Mouse (Mus musculus) layer of hippocampus, adult 9-11 months (tissue): ENCODE measurements around the gene Ryr1.

Source experiments
- DNase-seq: peaks from one replicate; pipeline ENCODE4 v3.0.0; 2022

Gene Ryr1

GRCm38 (mm10) chr7:29124970-29125369 is at the start of gene Ryr1:
Ryr1 (minus strand) TSS chr7:29125179.
- no peak for DNase-seq

- no peak for DNase-seq
These were observed 47.5 kb upstream of the Ryr1 start for GRCm38 (mm10) chr7:29172390-29173016.

GRCm38 (mm10) chr7:29171562-29172097 is 46.7 kb upstream of the Ryr1 start:
- DNase-seq: no peak

DNA sequence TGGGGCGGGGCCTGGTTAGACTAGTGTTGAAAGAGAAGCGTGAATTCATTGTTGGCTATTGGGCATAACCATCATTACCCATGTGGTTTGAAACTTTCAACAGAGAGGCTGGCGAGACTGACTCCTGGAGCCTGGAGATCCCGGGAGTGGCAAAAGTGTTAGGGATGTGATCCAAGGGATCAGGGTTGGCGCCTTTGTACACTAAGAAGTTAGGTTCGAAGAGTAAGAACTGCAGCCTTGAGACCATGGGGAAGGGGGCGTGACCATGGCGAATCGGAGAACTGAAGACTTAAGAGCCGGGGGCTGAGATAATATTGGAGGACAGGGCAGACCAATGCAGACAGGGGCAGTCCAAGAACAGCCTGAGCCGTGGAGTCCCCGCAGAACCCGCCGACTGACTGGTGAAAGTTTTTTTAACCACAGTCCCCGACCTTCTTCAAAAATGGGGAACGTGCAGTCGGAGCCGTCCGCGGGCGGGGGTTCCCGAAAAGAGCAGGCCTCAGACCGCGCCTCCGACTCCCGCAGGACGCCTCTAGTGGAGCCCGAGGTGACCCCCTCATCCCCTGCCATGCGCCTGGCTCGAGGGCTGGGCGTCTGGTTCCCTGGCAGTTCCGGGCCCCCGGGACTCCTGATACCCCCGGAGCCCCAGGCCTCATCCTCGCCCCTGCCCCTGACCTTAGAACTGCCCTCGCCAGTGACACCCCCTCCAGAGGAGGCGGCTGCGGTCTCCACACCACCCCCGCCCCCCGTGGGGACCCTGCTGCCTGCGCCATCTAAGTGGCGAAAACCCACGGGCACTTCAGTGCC is 46.0 kb upstream of the Ryr1 start:
- DNase-seq: no peak

DNA sequence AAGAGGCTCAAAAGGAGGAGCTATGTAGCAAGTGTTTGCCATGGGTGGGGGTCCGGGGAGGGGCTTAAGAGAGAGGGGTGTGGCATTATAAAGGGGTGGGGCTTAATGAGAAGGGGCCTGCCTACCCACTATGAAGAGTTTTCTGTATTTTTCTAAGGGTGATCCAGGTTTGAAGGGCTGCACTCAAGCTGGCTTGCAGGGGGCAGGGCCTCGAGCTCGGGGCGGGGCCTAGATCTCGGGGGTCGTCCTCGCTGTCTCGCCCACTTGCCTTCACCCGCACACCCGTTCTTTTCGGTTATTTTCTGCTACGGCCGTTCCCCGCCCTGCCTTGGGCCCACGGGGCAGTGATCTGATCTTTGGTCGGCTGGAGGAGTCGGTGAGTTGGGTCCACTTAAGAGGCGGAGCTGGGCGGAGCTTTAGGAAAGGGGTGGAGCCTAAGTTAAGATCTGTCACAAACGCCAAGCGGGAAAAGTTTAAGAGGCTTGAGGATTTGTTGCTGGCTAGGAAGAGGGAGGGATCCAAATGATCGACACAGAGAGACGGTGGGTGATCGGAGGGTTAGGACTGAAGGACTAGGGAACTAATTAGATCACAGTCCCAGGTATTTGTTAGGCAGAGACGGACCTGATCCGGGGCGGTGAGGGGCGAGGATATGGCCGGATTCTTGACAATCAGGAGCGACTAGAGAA is 45.2 kb upstream of the Ryr1 start, which contains the start of the genes Ggn and Spred3:
Gene Ggn (plus strand): TSS at position 145 of the 689 bp plus-strand sequence.
Gene Spred3 (minus strand): TSS at position 346 of the 689 bp plus-strand sequence.
- DNase-seq: no peak

GRCm38 (mm10) chr7:29169231-29170065 is 44.5 kb upstream of the Ryr1 start:
- peak; percentile 78 for DNase-seq

DNA sequence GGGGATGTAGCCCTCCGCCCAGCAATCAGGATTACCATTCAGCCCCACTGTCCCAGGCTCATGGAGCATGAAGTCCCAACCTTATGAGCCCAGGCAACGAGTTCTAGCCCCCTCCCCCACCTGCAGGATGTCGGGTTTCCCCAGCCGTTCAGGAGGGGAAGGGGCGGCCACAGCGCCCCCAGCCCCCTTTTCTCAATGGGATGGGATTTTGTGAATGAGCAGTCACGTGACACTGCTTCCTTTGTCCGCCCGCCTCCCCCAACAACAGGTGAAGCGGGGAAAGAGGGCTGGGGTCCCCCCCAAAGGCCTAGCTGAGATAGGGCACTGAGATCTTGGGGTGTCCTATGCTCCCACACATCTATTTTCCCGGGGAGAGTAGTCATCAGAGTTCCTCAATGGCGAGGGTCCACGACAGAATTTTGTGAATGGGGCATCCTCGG is 43.8 kb upstream of the Ryr1 start:
- no peak for DNase-seq

GRCm38 (mm10) chr7:29168121-29168695 is 43.2 kb upstream of the Ryr1 start:
- no peak for DNase-seq

GRCm38 (mm10) chr7:29167656-29168055 is 42.7 kb upstream of the Ryr1 start:
- no peak for DNase-seq

- no peak for DNase-seq
These were observed 38.0 kb upstream of the Ryr1 start for GRCm38 (mm10) chr7:29162750-29163525.

DNA sequence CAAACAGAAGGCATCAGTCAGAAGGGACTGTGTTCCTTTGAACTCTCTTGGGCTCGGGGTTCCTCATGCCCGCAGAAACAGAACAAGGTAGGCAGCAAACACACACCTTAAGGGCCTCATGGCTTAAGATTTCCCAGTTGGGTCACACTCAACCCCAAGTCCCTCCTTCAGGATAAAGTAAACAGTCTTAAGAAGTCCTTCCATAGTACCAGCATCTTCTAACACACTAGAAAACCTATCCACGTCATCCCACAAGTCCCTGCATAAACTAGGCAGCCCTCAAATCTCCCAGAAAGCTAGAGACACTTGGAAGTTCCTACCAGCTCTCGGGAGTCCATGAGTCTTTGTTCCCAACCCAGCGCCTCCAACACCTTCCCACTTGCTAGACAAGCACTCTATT is 37.3 kb upstream of the Ryr1 start:
- no peak for DNase-seq

- DNase-seq: no peak
These were observed 33.3 kb upstream of the Ryr1 start for GRCm38 (mm10) chr7:29158264-29158663.

- DNase-seq: peak; percentile 87
These were observed 31.1 kb upstream of the Ryr1 start, which contains the start of gene Fam98c for GRCm38 (mm10) chr7:29155838-29156782. Fam98c (minus strand) TSS chr7:29156234.

- DNase-seq: peak; percentile 90
These were observed 30.3 kb upstream of the Ryr1 start for GRCm38 (mm10) chr7:29155196-29155837.

DNA sequence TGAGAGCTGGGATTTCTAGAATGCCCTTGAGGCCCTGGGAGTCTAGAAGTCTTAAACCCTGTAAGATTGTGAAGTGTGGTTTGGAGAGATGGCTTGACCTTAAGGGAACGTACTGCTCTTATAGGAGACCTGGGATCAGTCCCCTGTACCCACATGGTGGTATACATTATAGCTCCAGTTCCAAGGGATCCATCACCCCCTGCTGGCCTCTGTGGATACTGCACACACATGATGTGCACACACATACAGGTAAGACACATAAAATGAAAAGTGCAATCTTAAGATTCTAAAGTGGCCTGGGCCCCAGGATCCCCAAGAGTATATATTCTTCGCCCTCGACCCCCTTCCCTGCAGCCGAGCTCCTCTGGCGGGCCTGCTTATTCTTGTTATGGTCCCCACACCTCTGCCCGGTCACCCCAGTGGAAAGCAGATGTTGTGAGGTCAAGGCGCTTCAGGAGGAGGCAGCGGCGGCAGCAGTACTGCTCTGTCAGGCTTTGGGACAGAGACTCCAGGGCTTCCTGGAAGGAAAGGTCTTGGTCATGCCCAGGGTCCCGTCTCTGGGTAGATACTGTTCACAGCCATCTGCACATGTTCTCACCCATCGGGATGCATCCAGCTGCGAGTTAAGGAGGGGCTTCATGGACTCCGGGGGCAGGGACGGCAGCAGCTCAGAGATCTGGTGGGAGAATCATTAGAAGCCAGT is 29.2 kb upstream of the Ryr1 start:
- no peak for DNase-seq

- DNase-seq: no peak
These were observed 26.5 kb upstream of the Ryr1 start for GRCm38 (mm10) chr7:29151486-29151885.

DNA sequence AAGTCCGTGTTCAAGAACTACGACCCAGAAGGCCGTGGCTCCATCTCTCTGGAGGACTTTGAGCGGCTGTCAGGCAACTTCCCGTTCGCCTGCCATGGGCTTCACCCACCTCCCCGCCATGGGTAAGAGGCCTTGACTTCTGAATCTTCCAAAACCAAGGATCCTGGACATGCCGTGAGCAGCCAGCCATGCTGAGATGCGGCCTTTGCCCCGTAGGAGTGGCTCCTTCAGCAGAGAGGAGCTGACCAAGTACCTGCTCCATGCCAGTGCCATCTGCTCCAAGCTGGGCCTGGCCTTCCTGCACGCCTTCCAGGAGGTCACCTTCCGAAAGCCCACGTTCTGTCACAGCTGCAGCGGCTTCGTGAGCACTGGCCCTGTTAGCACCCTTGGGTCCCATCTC is 23.8 kb upstream of the Ryr1 start:
- DNase-seq: no peak

GRCm38 (mm10) chr7:29146625-29147367 is 21.8 kb upstream of the Ryr1 start:
- no peak for DNase-seq
